Mouse (Mus musculus): Measurements from ENCODE around the gene Fbxw8. TPM values are rescaled to one million over a fixed set of nuclear protein-coding genes. Genes with fewer than 3 reads are reported as not detected.

The Fbxw8 gene
- total RNA-seq, 2 experiments from 2014 or later: 18.5 to 20.1 TPM

DNA sequence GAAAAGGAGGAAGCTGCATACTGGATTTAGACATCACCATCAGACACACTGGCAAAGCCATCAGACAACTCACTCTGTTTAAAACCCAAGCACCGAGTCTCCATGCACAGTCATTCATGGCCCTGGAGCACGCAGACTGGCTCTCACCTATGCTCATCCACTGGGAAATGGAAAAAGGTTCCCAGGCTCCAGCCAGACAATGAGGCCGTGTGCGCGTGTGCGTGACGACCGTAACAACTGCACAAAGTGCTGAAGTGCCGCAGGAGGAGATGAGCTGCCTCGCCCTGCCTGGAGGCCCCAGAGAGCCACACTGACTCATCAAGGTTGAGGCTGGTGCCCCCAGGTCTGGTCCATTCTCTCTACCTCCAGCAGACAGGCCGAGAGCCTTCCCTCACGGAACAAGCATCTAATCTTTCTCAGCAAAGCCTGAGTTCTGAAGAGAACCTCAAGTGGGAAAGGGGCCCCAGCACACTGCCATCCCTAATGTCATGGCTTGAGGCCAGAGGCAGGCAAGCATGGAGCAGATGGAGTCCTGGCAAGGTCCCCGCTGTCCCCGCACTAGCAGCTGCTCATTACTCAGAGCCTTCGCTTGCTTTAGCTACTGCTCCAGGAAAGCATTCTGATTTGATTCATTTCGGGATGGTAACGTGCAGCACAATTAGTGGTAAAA, 47.0 kb downstream of the Fbxw8 start:
- DNase-seq: no peak

DNA sequence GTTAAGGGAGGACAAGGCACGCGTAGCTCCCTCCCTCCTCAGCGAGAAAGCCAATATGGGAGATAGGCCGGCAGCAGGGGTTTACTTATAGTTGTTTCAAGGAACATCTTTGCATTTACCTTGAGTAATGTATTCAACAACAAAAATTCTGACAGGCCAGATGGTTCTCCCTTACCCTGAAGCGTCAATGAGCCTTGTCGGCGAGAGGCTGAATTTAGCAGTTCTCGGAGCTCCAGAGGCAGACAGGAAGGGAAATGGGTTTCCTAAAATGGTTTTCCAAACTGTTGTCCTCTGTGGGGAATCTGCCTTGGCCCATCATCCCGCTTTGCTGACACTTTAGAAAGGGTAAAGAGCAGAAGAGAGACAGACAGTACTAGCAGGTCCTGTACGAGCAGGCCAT, 48.6 kb downstream of the Fbxw8 start:
- no peak for DNase-seq

- DNase-seq: no peak
These were observed 49.7 kb downstream of the Fbxw8 start for GRCm38 (mm10) chr5:118105536-118105935.

GRCm38 (mm10) chr5:118099870-118100478, 55.3 kb downstream of the Fbxw8 start:
- no peak for DNase-seq

DNA sequence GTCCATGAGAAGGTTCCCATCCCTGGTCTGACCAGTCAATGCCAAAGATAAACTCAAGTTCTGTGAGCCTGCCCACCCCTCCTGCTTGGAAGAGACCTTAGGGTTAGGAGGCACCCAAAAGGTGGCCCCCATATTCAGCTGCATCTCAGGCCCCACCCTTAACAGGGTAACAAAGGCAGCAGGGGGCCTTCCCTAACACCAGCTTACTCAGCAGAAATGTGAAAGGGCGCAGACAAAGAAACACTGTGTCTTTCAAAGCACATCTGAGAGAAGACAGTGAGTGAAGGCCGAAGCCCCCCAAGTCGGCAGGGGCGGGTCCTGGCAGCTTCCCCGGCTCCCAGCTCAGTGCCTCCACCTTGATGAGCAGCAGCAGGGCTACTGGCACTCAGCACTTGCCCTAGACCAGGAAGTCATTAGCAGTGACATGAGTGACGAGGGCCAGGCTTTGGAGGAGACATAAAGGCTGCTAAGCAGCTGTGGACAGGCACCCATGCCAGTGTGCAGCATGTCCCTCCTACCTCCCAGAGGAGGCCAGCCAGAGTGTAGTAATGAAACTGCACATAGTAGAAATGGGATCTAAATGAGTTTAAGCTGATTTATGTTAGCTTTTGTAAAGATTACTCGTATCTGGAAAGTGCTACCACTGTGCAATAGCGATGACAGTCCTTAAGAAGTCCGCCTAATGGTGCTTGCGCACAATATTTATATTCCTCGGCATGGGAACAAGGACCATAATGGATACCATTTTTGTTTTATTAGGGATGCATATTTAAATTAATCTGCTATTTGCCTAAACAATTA, 56.0 kb downstream of the Fbxw8 start:
- DNase-seq: no peak

DNA sequence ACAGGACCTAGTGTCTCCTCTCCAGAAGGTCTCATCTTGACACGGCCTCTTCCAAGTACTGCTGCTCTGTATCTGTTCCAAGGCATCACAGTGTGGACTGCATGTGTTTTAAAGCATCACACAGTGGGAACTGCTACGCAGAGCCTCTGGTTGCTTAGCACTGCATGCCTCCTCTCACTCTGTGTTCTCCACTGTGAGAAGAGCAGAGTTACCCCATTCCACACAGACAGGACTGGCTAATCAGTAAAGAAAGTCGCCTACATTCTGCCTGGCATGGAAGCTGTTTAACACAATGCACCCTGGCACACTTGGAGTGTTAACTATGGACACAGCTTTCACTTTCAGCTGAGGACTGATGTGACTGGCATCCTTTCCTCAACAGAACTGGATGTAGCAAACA, 58.9 kb downstream of the Fbxw8 start:
- DNase-seq: no peak

DNA sequence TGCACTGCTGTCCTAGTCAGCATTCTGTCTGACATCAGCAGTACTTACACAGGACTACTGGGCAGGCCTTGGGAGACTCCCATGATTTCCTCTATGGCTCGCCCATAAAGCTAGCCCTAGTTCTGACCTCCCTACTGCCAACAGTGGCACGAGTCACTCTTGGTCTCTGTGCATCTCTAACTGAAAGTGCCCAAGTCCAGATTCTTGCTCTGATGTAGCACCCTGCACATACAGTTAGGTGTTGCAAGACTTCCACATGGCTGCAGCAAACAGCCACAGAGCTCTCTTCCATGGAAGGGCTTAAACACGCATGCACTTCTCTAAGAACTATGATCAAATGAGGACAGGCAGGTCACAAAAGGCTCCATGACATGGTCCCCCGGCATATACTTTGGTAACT, 59.4 kb downstream of the Fbxw8 start:
- DNase-seq: no peak

GRCm38 (mm10) chr5:118095433-118095832, 59.8 kb downstream of the Fbxw8 start:
- no peak for DNase-seq

DNA sequence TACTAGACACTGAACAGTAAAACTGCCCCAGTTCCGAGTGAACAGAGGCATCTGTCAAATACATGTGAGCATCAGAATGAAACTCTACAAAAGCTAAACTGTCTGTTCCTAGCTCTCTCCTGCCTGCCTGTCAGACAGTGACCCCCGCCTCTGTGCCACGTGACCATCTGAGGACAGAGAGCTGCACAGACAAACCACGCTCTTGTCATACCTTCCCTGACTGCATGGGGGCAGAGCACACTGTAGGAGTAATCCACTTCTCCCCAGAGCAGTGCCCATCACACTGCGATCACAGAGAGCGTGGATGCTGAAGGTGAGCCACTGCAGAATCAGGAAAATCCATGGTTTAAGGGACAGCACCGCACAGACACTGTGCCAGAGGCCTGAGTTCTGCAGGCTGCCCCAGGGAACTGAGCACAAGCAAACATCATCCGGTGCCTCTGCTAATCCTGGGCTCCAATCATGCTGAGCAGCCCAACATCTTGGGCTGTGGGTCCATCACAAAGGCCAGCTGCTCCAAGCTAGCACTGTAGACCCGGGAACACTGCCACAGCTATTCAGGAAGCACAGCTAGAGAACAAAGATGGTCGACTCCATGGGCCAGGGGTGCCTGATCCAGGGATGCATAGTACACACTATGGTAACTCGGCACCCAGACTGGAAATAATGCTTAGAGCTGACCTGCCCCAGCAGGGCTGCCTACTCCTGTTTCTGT, 61.8 kb downstream of the Fbxw8 start:
- no peak for DNase-seq

DNA sequence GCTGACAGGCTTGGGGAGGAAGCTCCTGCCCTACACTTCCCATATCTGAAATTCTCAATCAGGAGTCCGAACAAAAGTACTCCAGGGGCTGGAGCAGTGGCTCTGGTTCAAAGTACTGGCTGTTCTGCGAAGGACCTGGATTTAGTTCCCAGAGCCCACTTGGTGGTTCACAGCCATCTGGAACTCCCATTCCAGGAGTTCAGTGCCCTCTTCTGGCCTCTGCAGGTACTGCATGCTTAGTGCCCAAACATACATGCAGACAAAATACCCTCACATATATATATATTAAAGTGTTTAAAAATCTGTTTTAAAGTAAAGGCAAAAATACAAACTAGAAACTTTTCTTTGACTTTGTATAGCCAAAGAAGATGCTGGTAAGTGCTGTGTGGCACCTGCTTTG, 64.4 kb downstream of the Fbxw8 start:
- DNase-seq: no peak

- no peak for DNase-seq
These were observed 65.2 kb downstream of the Fbxw8 start for GRCm38 (mm10) chr5:118090101-118090500.

DNA sequence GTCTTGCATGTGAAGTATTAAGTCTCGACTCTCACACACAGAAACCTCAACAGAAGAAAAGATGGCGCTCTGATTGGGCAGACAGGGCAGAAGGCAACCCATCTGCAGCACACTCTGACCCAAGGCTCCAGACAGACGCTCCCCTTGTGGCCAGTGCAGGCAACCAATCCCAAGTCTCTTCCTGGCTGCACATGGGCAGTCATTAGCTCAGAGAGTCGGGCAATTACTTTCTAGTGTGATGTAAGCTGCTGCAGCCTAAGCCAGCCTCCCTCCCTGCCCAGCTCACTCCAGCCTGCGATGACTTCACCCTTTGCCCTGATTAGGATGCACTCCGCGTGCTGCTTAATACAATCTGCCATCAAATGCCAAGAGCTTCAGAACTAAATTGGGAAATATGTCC, 66.2 kb downstream of the Fbxw8 start:
- peak; percentile 48 for DNase-seq

DNA sequence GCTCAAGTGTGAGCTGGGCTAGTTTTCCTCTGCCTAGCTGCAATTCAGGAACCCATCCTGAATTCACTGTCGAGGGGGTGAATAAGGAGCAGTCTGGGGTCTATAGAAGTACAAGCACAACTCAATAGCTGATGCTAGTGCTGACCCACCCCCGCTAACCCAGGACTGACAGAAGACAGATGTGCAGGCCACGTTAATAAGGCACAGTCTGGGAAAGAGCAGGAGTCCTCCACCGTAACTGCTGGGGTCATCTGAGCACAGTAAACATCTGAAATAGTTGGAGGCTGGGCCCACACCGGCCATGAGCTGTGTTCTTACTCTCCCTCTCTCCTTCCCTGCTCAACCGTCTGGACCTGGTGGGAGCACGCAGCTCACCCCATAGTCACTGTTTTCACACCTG, 68.3 kb downstream of the Fbxw8 start:
- no peak for DNase-seq

GRCm38 (mm10) chr5:118085313-118085712, 70.0 kb downstream of the Fbxw8 start:
- no peak for DNase-seq

- DNase-seq: no peak
These were observed 71.0 kb downstream of the Fbxw8 start for GRCm38 (mm10) chr5:118084171-118084727.

DNA sequence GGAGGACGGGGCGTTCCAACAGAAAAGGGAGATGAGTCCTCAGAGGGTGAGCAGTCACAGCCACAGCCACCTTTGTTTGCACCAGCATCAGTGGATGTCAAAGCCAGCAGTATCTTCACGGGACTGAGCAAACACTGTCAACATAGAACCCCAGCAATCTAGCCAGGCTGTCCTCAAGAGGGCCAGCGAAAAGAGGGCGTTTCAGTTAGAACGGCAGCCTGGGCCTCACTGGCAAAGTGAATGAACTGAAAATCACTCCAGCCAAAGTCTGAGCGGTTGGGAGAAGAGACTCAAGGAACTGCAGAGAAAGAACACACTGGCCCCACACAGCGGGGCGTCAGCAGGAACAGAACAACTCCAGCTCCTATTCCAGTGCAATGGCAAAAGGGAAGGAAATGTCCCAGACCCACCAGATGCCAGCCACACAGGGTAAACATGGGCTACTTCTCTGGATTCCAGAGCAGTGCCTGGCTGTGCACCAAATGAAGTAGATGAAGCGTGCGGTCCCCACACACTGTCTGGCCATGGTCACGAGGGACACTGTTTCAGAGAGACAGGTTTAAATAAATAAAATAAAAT, 72.1 kb downstream of the Fbxw8 start:
- DNase-seq: peak; percentile 55

GRCm38 (mm10) chr5:118081996-118082395, 73.3 kb downstream of the Fbxw8 start:
- no peak for DNase-seq

DNA sequence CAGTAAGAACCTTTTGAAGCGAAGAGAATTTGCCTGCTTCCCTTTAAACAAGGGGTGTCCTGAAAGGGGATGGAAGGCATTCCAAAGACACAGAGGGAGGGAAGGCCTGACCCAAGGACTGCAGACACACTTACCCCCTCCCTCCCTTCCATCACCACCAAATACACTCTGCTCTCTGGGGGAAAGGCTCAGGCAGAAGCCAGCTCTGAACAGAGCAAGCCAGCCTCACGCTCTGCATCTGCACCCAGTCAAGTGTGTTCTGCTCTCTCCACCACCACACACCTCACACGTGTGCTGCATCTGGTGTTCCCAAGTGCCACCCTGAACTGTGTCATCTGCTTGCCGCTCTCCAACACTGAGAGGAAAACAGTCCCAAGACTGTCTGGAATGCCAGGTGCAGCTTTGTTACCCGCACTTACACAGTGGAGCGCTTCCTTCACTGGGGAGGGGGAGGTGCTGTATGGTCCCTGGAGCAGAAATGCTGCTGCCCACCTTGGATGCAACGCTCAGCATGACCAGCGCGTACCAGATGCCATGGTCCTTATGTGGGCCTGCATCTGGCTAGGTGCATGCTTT, 73.8 kb downstream of the Fbxw8 start:
- no peak for DNase-seq

GRCm38 (mm10) chr5:118079839-118080250, 75.4 kb downstream of the Fbxw8 start:
- no peak for DNase-seq

- DNase-seq: no peak
These were observed 75.9 kb downstream of the Fbxw8 start for GRCm38 (mm10) chr5:118079354-118079753.

GRCm38 (mm10) chr5:118078550-118078949, 76.7 kb downstream of the Fbxw8 start:
- DNase-seq: no peak

Measured in gastrocnemius, postnatal 25 days (tissue).